8 mouse cellular contexts compared by ENCODE assay signal in genomic region chr7:45643441-45644178, GRCm38 (mm10). TPM values are rescaled to one million over a fixed set of nuclear protein-coding genes. Genes with fewer than 3 reads are reported as not detected.
DNase-seq lines count a peak whose midpoint lies in the region; ATAC-seq and TF ChIP-seq lines count a peak whose summit lies in the region.

No protein-coding gene starts in this region.

- H3K36me3 ChIP-seq in neural tube, embryonic 15.5 days, result no peaks in the 10 kb centered on the region

- DNase-seq in MN1 (ENCODE audit: low spot score), result peak; percentile 88
- DNase-seq in cerebellum, adult 2 months, result peak; percentile 99 to 100
- peak; percentile 98 for DNase-seq in forelimb bud, embryonic 11.5 days (ENCODE audit: low read depth, low spot score)
- DNase-seq in heart, postnatal 4 days, result peak; percentile 94
- DNase-seq in layer of hippocampus, adult 2 months (ENCODE audit: low spot score in 2 of 2), result peak; percentile 86 to 94
- peak; percentile 76 for DNase-seq in lung, adult 2 months
- peak; percentile 97 for DNase-seq in testis, postnatal 10 days (ENCODE audit: low spot score)

- ATAC-seq in neural tube, embryonic 15.5 days (ENCODE audit: low FRiP score), result peak; percentile 93

- TF ChIP-seq CTCF in cerebellum, adult 2 months (IDR thresholded peaks at IDR 0.05; ENCODE audit: borderline replicate concordance, insufficient read depth, low read depth, low read length), result no peak
- no peak for TF ChIP-seq CTCF in layer of hippocampus, adult 2 months (conservative IDR thresholded peaks at IDR 0.05)
- TF ChIP-seq CTCF in lung, adult 2 months (IDR thresholded peaks at IDR 0.05; ENCODE audit: insufficient read depth, low read length), result no peak

- H3K4me2 ChIP-seq in neural tube, embryonic 15.5 days, result peak overlapping the region; percentile 78

- H3K4me1 ChIP-seq in cerebellum, adult 2 months (ENCODE audit: control insufficient read depth, insufficient read depth, low read length), result peaks cover 22% of the 10 kb centered on the region
- H3K4me1 ChIP-seq in lung, adult 2 months (ENCODE audit: control insufficient read depth, insufficient read depth, low read length), result peaks cover 12% of the 10 kb centered on the region
- peaks cover 37% of the 10 kb centered on the region for H3K4me1 ChIP-seq in neural tube, embryonic 15.5 days

- H3K9ac ChIP-seq in neural tube, embryonic 15.5 days (replicated peaks), result peak overlapping the region; percentile 70

- H3K4me3 ChIP-seq in cerebellum, adult 2 months (replicated peaks; ENCODE audit: insufficient read depth, low read depth, low read length), result peak overlapping the region; percentile 74
- H3K4me3 ChIP-seq in layer of hippocampus, adult 2 months, result peak overlapping the region; percentile 59
- H3K4me3 ChIP-seq in lung, adult 2 months (replicated peaks; ENCODE audit: extremely low read depth, low read depth, low read length), result peak overlapping the region; percentile 29
- H3K4me3 ChIP-seq in neural tube, embryonic 15.5 days (replicated peaks), result peak overlapping the region; percentile 52

- no peaks in the 10 kb centered on the region for H3K9me3 ChIP-seq in neural tube, embryonic 15.5 days (replicated peaks)

- TF ChIP-seq POLR2A in cerebellum, adult 2 months (IDR thresholded peaks at IDR 0.05; ENCODE audit: borderline replicate concordance, insufficient read depth, low read length), result peak; percentile 84
- peak; percentile 49; the same call in 1 of the 2 replicates for TF ChIP-seq POLR2A in lung, adult 2 months (IDR thresholded peaks at IDR 0.05; ENCODE audit: borderline replicate concordance, extremely low read depth, low read depth, low read length)

- WGBS in cerebellum, adult 2 months, result 5% methylated on average over 28 of the region's 28 CpGs
- 21% methylated on average over 28 of the region's 28 CpGs for WGBS in lung, adult 2 months
- WGBS in neural tube, embryonic 15.5 days, result 3% methylated on average over 28 of the region's 28 CpGs

- H3K27me3 ChIP-seq in cerebellum, adult 2 months (ENCODE audit: control insufficient read depth, insufficient read depth, low read length), result no peaks in the 10 kb centered on the region
- H3K27me3 ChIP-seq in neural tube, embryonic 15.5 days (replicated peaks), result no peaks in the 10 kb centered on the region

- peak overlapping the region; percentile 84 for H3K27ac ChIP-seq in cerebellum, adult 2 months (ENCODE audit: insufficient read depth, low read length)
- H3K27ac ChIP-seq in layer of hippocampus, adult 2 months, result peak overlapping the region; percentile 85
- peak overlapping the region; percentile 92 for H3K27ac ChIP-seq in neural tube, embryonic 15.5 days (replicated peaks)

RNA-seq across cellular contexts. Expression of gene Mamstr, which starts 3.8 kb away (rescaled TPM):
- polyA plus RNA-seq in cerebellum, adult 2 months (2012; rRNA removed), result 7.1 and 9.8 TPM in 2 replicates
- total RNA-seq in heart, postnatal 4 days (2021), result 10 to 100 TPM in 1 of 2 experiments, 1 to 10 TPM in 1; 8.8 to 11.7 TPM
- 1 to 10 TPM; 1.2 to 4.8 TPM for total RNA-seq in layer of hippocampus, adult 2 months (2021)
- 8.6 and 13.2 TPM in 2 replicates for polyA plus RNA-seq in lung, adult 2 months (2012; rRNA removed)
- polyA plus RNA-seq in neural tube, embryonic 15.5 days (2015; fragmentation: Nextera tagmentation; extraction: Ambion mirVana), result 4.5 and 5.6 TPM in 2 replicates

RNA-seq across cellular contexts. Expression of gene Rasip1, which starts 16.3 kb away (rescaled TPM):
- 7.6 and 7.7 TPM in 2 replicates for polyA plus RNA-seq in cerebellum, adult 2 months (2012; rRNA removed)
- 10 to 100 TPM; 50.0 to 50.5 TPM for total RNA-seq in heart, postnatal 4 days (2021)
- 1 to 10 TPM; 6.1 to 7.4 TPM for total RNA-seq in layer of hippocampus, adult 2 months (2021)
- 139 and 181 TPM in 2 replicates for polyA plus RNA-seq in lung, adult 2 months (2012; rRNA removed)
- 15.4 and 17.6 TPM in 2 replicates for polyA plus RNA-seq in neural tube, embryonic 15.5 days (2015; fragmentation: Nextera tagmentation; extraction: Ambion mirVana)

RNA-seq across cellular contexts. Expression of gene Izumo1, which starts 22.0 kb away (rescaled TPM):
- 0.08 and 0.18 TPM in 2 replicates for polyA plus RNA-seq in cerebellum, adult 2 months (2012; rRNA removed)
- total RNA-seq in heart, postnatal 4 days (2021), result under 1 TPM; 0.56 to 0.60 TPM
- not detected for total RNA-seq in layer of hippocampus, adult 2 months (2021)
- 1.7 and 2.0 TPM in 2 replicates for polyA plus RNA-seq in lung, adult 2 months (2012; rRNA removed)
- polyA plus RNA-seq in neural tube, embryonic 15.5 days (2015; fragmentation: Nextera tagmentation; extraction: Ambion mirVana), result 0.14 TPM in 1 of 2 replicates, not detected in the other

RNA-seq across cellular contexts. Expression of gene Fut2, which starts 22.6 kb away (rescaled TPM):
- 1.4 and 1.7 TPM in 2 replicates for polyA plus RNA-seq in cerebellum, adult 2 months (2012; rRNA removed)
- total RNA-seq in heart, postnatal 4 days (2021), result not detected
- total RNA-seq in layer of hippocampus, adult 2 months (2021), result under 1 TPM; 0.13 to 0.25 TPM
- polyA plus RNA-seq in lung, adult 2 months (2012; rRNA removed), result 1.0 and 4.1 TPM in 2 replicates
- 0.36 and 2.5 TPM in 2 replicates for polyA plus RNA-seq in neural tube, embryonic 15.5 days (2015; fragmentation: Nextera tagmentation; extraction: Ambion mirVana)

RNA-seq across cellular contexts. Expression of gene Fut1, which starts 26.5 kb away (rescaled TPM):
- polyA plus RNA-seq in cerebellum, adult 2 months (2012; rRNA removed), result 0.07 and 0.08 TPM in 2 replicates
- total RNA-seq in heart, postnatal 4 days (2021), result not detected
- not detected for total RNA-seq in layer of hippocampus, adult 2 months (2021)
- polyA plus RNA-seq in lung, adult 2 months (2012; rRNA removed), result 0.78 TPM in 1 of 2 replicates, not detected in the other
- polyA plus RNA-seq in neural tube, embryonic 15.5 days (2015; fragmentation: Nextera tagmentation; extraction: Ambion mirVana), result 0.69 TPM in 1 of 2 replicates, not detected in the other

Comparison
In these comparisons a context has a peak if more than half of its experiments do, and no peak if none do; other contexts are left out.
1. Peak in every context shown above with its lines: DNase-seq, ATAC-seq, H3K4me3 ChIP-seq and H3K27ac ChIP-seq.